Mouse (Mus musculus) heart, adult 2 months (tissue): ENCODE results near the gene Tmed6.
"Not testable (repeated sequence)": the region's sequence is repeated elsewhere in the genome, so short reads cannot be mapped to it uniquely, and the experiment has no call there.

Experiments used
- CTCF ChIP-seq: fragments of 200-600 bp; IDR thresholded peaks from 2 replicates; pipeline ENCODE4 v1.8.1; 2022; ENCODE audit warnings: antibody characterized with exemption, mild to moderate bottlenecking, moderate library complexity
- EP300 ChIP-seq: fragments of 200-500 bp; IDR thresholded peaks from 2 replicates; pipeline ENCODE4 v1.6.1; 2011; ENCODE audit warnings: low read depth, low read length, control low read depth; ENCODE audit not compliant: insufficient read depth

DNA sequence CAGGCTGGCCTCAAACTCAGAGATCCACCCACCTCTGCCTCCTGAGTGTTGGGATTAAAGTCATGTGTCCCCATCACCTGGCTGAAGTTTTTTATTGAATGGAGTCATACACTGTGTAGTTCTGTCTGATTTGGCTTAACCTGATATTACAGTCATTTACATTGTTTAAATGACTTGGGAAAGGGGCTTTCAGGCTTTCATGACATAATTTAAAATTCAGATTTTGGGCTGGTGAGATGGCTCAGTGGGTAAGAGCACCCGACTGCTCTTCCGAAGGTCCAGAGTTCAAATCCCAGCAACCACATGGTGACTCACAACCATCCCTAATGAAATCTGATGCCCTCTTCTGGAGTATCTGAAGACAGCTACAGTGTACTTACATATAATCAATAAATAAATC lies 31.8 kb downstream of the Tmed6 start:
- TF ChIP-seq EP300, CTCF: not testable (repeated sequence)
